Mouse (Mus musculus) neural tube, embryonic 14.5 days (tissue): ENCODE data around the gene Trappc13. TPM values are rescaled to one million over a fixed set of nuclear protein-coding genes. Genes with fewer than 3 reads are reported as not detected.
A peak's percentile ranks its signal among the peaks of the same experiment; 100 is the strongest.

Experiments
- ATAC-seq: fragments of 200-750 bp; cut with Nextera tagmentation; 2 replicates; pipeline ENCODE4 v1.8.0; 2017; ENCODE audit warnings: low read depth, mild to moderate bottlenecking, moderate TSS enrichment, moderate library complexity
- H3K27ac ChIP-seq: fragments of 300-500 bp; sonication (generic); 2 replicates; pipeline ENCODE4 v1.5.1; 2014; ENCODE audit warnings: low read depth, mild to moderate bottlenecking, control low read depth, low read length, moderate library complexity, mixed read lengths
- H3K27me3 ChIP-seq: fragments of 300-500 bp; sonication (generic); 2 replicates; pipeline ENCODE4 v1.6.1; 2014; ENCODE audit warnings: low read length; ENCODE audit not compliant: control insufficient read depth, insufficient read depth
- H3K36me3 ChIP-seq: fragments of 300-500 bp; sonication (generic); 2 replicates; pipeline ENCODE4 v1.6.1; 2014; ENCODE audit warnings: low read length, mixed read lengths; ENCODE audit not compliant: control insufficient read depth, insufficient read depth
- H3K4me1 ChIP-seq: fragments of 300-500 bp; sonication (generic); 2 replicates; pipeline ENCODE4 v1.6.1; 2014; ENCODE audit warnings: low read length; ENCODE audit not compliant: control insufficient read depth, insufficient read depth
- H3K4me2 ChIP-seq: fragments of 300-500 bp; sonication (generic); 2 replicates; pipeline ENCODE4 v1.6.1; 2014; ENCODE audit warnings: mild to moderate bottlenecking, low read depth, low read length, control low read depth
- H3K4me3 ChIP-seq: fragments of 300-500 bp; sonication (generic); 2 replicates; pipeline ENCODE4 v1.5.1; 2014; ENCODE audit warnings: low read depth, low read length, control low read depth, mixed read lengths
- H3K9ac ChIP-seq: fragments of 300-500 bp; sonication (generic); replicated peaks from 2 replicates; pipeline ENCODE4 v1.6.1; 2014; ENCODE audit warnings: low read depth, mild to moderate bottlenecking, control low read depth, low read length, mixed read lengths
- H3K9me3 ChIP-seq: fragments of 300-500 bp; sonication (generic); 2 replicates; pipeline ENCODE4 v1.6.1; 2016; ENCODE audit warnings: low read length; ENCODE audit not compliant: control insufficient read depth
- whole genome bisulfite sequencing: fragments of 180-500 bp; shearing (Covaris S2); extraction: QIAGEN DNeasy Blood & Tissue Kit; methylation state at CpG from one replicate; pipeline ENCODE4 v1.1.7; 2014; 5-methylcytosine and 5-hydroxymethylcytosine counted together
- polyA plus RNA-seq: library from polyadenylated mRNA; unstranded; fragments of >200 nt; fragmentation: Nextera tagmentation; extraction: Ambion mirVana; gene quantifications from 2 replicates; pipeline ENCODE4 v1.2.1, GENCODE M21; 2014

The Trappc13 gene
- polyA plus RNA-seq, 1 experiment from 2014 or later = 62.5 TPM

DNA sequence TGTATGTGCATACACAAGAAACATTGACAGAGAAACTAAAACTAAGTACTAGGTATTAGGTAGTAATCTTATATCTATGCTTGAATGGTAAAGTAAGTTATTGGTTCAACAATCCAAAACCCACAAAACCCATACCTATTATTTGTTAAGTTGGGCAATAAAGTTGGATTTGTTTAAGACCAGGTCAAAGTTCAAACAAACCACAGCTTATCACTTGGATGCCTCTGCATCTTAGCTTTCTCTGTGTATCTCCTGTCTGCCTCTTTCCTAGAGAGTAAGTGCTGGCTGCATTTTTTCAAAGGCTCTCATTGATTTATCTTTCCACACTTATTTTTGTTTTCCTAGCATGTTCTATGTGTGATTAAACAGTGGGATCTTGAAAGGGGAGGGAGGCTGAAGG, 5.8 kb downstream of the Trappc13 start:
- ATAC-seq = no peak
- Histone ChIP-seq H3K27ac (no peak overlapping the region), H3K4me2 (no peak overlapping the region)

DNA sequence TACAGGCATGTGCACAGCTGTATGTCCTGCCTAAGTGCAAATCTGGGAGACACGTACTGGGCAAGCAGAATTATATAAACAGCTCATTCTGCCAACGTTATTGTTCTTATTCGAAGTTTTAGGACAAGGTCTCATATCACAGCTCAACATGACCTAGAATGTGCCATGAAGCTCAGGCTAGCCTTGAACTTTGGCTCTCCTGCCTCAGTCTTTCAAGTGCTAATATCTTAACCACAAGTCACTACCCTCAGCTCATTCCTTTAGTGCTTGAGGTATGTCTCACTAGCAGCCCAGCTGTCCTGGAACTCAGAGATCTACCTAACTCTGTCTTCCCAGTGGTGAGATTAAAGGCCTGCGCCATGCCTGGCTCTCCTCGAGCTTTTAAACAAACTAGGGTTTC, 6.6 kb downstream of the Trappc13 start:
- Histone ChIP-seq H3K27me3 (no peaks in the 10 kb centered on the region), H3K4me3 (no peak overlapping the region), H3K27ac (no peak overlapping the region), H3K36me3 (peaks cover 3% of the 10 kb centered on the region; the same call in 1 of the 2 replicates), H3K4me1 (peaks cover 3% of the 10 kb centered on the region; the same call in 1 of the 2 replicates), H3K4me2 (no peak overlapping the region), H3K9me3 (no peaks in the 10 kb centered on the region), H3K9ac (no peak overlapping the region)
- 97% methylated on average over 5 of the region's 5 CpGs for WGBS
- ATAC-seq = no peak

More for the DNA sequence above, 5.8 kb downstream of the Trappc13 start:
- H3K9ac ChIP-seq = no peak overlapping the region
- H3K4me3 ChIP-seq = no peak overlapping the region
- H3K36me3 ChIP-seq = peaks cover 3% of the 10 kb centered on the region; the same call in 1 of the 2 replicates
- peaks cover 8% of the 10 kb centered on the region for H3K4me1 ChIP-seq
- H3K9me3 ChIP-seq = no peaks in the 10 kb centered on the region
- H3K27me3 ChIP-seq = no peaks in the 10 kb centered on the region

DNA sequence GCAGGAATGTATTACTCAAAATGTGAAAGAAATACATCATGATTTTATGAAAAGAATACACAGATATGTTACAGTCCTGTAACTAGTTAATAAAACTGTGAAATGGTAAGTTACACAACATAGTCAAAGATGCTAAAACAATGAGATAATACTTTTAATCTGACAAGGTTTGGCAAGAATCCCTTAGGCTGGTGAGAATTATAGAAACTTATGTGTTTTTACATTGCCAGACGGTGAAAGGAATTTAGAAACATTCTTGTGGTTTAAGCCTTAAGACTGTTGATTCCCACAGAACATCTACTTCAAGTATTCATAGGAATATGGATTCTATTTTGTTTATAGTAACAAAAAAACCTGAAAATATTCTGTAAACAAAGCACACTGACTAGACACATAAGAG, 22.6 kb downstream of the Trappc13 start:
- Histone ChIP-seq H3K36me3 (peaks cover 28% of the 10 kb centered on the region), H3K4me1 (no peaks in the 10 kb centered on the region), H3K27ac (no peak overlapping the region), H3K27me3 (no peaks in the 10 kb centered on the region), H3K9ac (no peak overlapping the region), H3K4me3 (no peak overlapping the region), H3K9me3 (no peaks in the 10 kb centered on the region), H3K4me2 (no peak overlapping the region)
- ATAC-seq = no peak
- WGBS = 91% methylated on average over 1 of the region's 1 CpGs

DNA sequence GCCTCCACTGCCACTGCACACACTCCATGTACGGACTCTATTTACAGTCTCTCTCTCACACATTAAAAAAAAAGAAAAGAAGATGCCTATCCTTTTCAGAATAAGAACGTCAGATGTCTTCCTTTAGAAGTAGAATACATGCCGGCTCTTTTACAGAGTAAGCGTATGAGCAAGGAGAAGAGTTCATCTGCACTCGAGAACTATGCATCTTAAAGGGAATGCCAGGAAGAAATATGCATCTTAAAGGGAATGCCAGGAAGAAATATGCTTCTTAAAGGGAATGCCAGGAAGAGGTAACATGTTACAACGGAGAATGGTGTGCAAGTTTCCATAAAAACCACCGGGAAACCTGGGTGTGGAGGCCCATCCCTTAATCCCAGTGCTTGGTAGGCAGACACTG, 23.2 kb downstream of the Trappc13 start:
- Histone ChIP-seq H3K27ac (no peak overlapping the region), H3K4me1 (no peaks in the 10 kb centered on the region), H3K9ac (no peak overlapping the region), H3K36me3 (peaks cover 24% of the 10 kb centered on the region), H3K4me3 (no peak overlapping the region), H3K4me2 (no peak overlapping the region), H3K9me3 (no peaks in the 10 kb centered on the region), H3K27me3 (no peaks in the 10 kb centered on the region)
- 88% methylated on average over 7 of the region's 7 CpGs for WGBS
- ATAC-seq = no peak

DNA sequence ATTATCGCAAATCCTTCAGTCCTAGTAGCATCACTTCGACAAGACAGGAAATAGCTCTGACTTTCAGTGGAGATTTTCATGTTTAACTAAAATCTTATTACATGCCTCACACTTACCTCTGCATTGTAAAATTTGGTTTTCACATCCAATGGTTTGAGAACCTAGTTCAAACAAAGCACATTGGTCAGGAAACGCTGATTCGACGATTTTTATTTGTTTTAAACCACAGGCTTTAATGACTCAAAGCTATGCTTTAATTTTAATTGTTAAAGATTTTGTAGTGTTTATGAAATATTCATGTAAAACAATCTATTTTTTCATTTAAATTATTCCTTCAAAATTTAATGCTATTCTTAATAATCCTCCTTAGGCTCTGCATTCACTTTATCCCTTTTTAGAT, 24.1 kb downstream of the Trappc13 start:
- Histone ChIP-seq H3K4me3 (no peak overlapping the region), H3K27me3 (no peaks in the 10 kb centered on the region), H3K27ac (no peak overlapping the region), H3K9ac (no peak overlapping the region), H3K4me1 (no peaks in the 10 kb centered on the region), H3K9me3 (no peaks in the 10 kb centered on the region), H3K4me2 (no peak overlapping the region), H3K36me3 (peaks cover 21% of the 10 kb centered on the region; the same call in 1 of the 2 replicates)
- WGBS = 96% methylated on average over 5 of the region's 5 CpGs
- no peak for ATAC-seq

DNA sequence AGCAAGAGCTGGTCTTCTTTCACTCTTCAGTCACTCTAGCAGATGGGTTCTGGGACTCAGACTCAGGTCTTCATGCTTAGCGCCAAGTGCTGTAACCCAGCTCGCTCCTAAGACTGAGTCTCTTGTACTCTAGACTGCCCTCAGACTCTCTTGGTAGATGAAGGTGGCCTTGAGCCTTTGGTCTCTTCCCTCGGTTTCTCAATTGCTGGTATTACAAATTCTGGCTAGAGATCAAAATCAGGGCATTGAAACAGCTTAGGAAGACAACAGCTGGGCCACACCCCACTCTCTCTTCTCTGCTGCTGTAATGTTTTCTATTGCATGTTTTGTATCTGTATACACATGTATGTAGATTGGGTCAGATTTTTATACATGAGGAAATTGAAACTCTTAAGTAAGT, 32.6 kb downstream of the Trappc13 start:
- H3K9ac ChIP-seq = no peak overlapping the region
- H3K36me3 ChIP-seq = peaks cover 30% of the 10 kb centered on the region
- H3K27me3 ChIP-seq = no peaks in the 10 kb centered on the region
- no peaks in the 10 kb centered on the region for H3K9me3 ChIP-seq
- 96% methylated on average over 3 of the region's 3 CpGs for WGBS
- H3K4me1 ChIP-seq = no peaks in the 10 kb centered on the region
- H3K4me2 ChIP-seq = no peak overlapping the region
- H3K4me3 ChIP-seq = no peak overlapping the region
- ATAC-seq = no peak
- no peak overlapping the region for H3K27ac ChIP-seq

DNA sequence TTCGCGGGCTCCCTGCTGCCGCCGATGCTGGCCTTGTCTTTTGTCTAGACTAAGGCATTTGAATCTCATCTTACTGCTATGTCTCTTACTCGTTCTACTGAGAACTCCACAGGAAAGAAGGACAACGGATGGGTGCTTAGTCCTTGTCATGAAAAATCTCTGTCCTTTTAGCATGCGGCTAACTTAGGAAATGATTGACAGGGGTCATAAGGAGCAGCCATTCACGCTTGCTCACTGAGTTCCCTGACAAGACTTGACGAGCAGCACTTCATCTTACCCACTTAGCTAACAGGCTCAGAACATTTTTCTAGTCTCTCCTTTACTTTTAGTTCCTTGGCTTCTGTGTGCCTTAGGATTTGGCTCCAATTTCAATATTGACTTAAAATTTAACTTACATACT, 33.4 kb downstream of the Trappc13 start:
- Histone ChIP-seq H3K4me2 (no peak overlapping the region), H3K9me3 (no peaks in the 10 kb centered on the region), H3K27ac (no peak overlapping the region), H3K4me1 (no peaks in the 10 kb centered on the region), H3K36me3 (peaks cover 38% of the 10 kb centered on the region), H3K9ac (no peak overlapping the region), H3K27me3 (no peaks in the 10 kb centered on the region), H3K4me3 (no peak overlapping the region)
- ATAC-seq = no peak
- 86% methylated on average over 9 of the region's 9 CpGs for WGBS

DNA sequence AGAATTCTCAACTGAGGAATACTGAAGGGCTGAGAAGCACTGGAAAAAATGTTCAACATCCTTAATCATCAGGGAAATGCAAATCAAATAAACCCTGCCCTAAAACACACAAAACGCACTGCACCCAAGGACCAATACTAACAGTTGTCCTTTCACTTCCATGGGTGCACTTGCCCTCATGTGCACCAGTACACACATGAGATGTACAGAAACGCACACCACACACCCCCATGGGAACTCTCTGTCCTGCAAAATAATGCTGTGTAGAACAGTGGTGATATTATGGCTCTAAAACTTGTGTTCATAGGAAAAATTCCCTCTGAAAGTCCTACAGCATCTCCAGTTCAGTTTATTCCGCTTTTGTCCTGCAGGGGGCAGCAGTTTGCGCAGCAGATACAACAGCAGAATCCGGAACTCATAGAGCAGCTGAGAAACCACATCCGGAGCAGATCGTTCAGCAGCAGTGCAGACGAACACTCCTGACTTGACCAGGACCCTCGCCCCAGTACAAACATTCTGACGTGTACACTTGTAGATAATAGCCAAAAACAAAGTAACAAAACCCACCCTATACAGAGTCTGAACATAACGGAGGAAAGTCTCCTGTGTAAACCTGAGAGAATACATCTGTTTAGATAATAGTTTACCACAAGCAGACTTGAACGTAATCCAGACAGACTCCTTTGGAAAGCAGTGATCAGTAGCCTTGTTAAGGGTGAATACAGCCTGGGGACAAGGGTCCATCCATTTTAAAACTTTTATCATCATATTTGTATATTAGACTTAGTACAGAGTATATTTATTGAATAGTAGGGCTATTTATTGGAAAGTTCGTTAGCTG, 38.7 kb downstream of the Trappc13 start:
- Histone ChIP-seq H3K36me3 (peaks cover 48% of the 10 kb centered on the region), H3K4me2 (no peak overlapping the region)
- ATAC-seq = peak; percentile 80; the same call in 1 of the 2 replicates

DNA sequence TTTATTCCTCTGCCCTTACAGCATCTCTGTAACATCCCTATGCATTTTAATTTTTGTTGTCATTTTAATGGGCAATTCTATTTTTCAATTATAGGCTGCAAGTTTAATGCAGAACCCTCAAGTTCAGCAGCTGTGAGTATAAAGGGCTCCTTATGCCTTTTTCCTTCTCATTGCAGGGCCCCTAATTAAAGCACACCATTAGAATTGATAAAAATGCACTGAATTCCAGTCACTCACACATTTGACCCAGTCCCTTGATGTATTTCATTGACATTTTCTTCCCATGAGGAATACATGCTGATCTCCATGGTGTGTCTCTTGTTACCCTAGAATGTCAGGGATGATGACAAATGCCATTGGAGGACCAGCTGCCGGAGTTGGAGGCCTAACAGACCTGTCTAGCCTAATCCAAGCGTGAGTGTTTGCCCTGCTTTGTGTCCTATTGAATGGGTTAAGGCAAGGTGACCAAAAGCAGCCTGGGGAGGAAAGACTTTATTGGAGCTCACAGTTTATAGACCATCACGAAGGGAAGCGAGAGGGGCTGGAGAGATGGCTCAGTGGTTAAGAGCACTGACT, 43.7 kb downstream of the Trappc13 start:
- no peaks in the 10 kb centered on the region for H3K4me1 ChIP-seq
- H3K9me3 ChIP-seq = no peaks in the 10 kb centered on the region
- 58% methylated on average over 4 of the region's 4 CpGs for WGBS
- no peak overlapping the region for H3K27ac ChIP-seq
- H3K27me3 ChIP-seq = no peaks in the 10 kb centered on the region
- ATAC-seq = no peak
- H3K4me2 ChIP-seq = no peak overlapping the region
- H3K4me3 ChIP-seq = no peak overlapping the region
- peaks cover 31% of the 10 kb centered on the region for H3K36me3 ChIP-seq
- no peak overlapping the region for H3K9ac ChIP-seq

More for the DNA sequence above, 38.7 kb downstream of the Trappc13 start:
- H3K27ac ChIP-seq = no peak overlapping the region
- no peaks in the 10 kb centered on the region for H3K27me3 ChIP-seq
- no peaks in the 10 kb centered on the region for H3K4me1 ChIP-seq
- H3K9ac ChIP-seq = no peak overlapping the region
- H3K9me3 ChIP-seq = no peaks in the 10 kb centered on the region
- H3K4me3 ChIP-seq = no peak overlapping the region
- WGBS = 47% methylated on average over 13 of the region's 13 CpGs
